Mouse (Mus musculus): ENCODE measurements at regions not wholly inside any gene's neighbourhood (a gene's known extent, or its start where the extent isn't known, plus 50 kb on each side); places are given as distances from the start of the nearest gene placed in this dataset.

- ATAC-seq (ENCODE audit: insufficient number of reproducible peaks, low FRiP score, low TSS enrichment): no peak
These were observed 147.2 kb upstream of the Cblb start for GRCm38 (mm10) chr16:51883813-51884212.

GRCm38 (mm10) chr16:51887496-51887895 lies 143.5 kb upstream of the Cblb start:
- ATAC-seq (ENCODE audit: insufficient number of reproducible peaks, low FRiP score, low TSS enrichment): no peak

GRCm38 (mm10) chr16:51905588-51905987 lies 125.4 kb upstream of the Cblb start:
- no peak for ATAC-seq (ENCODE audit: insufficient number of reproducible peaks, low FRiP score, low TSS enrichment)

GRCm38 (mm10) chr16:51906686-51907085 lies 124.3 kb upstream of the Cblb start:
- no peak for ATAC-seq (ENCODE audit: insufficient number of reproducible peaks, low FRiP score, low TSS enrichment)

- peak; percentile 98 for ATAC-seq (ENCODE audit: insufficient number of reproducible peaks, low FRiP score, low TSS enrichment)
These were observed 121.0 kb upstream of the Cblb start for GRCm38 (mm10) chr16:51910046-51910445.

- ATAC-seq (ENCODE audit: insufficient number of reproducible peaks, low FRiP score, low TSS enrichment): no peak
These were observed 119.8 kb upstream of the Cblb start for GRCm38 (mm10) chr16:51911109-51911765.

GRCm38 (mm10) chr16:51915034-51915928 lies 115.7 kb upstream of the Cblb start:
- no peak for ATAC-seq (ENCODE audit: insufficient number of reproducible peaks, low FRiP score, low TSS enrichment)

GRCm38 (mm10) chr16:51915929-51916308 lies 115.1 kb upstream of the Cblb start:
- ATAC-seq (ENCODE audit: insufficient number of reproducible peaks, low FRiP score, low TSS enrichment): no peak

- ATAC-seq (ENCODE audit: insufficient number of reproducible peaks, low FRiP score, low TSS enrichment): no peak
These were observed 114.7 kb upstream of the Cblb start for GRCm38 (mm10) chr16:51916337-51916736.

GRCm38 (mm10) chr16:51916820-51917219 lies 114.2 kb upstream of the Cblb start:
- ATAC-seq (ENCODE audit: insufficient number of reproducible peaks, low FRiP score, low TSS enrichment): no peak

- ATAC-seq (ENCODE audit: insufficient number of reproducible peaks, low FRiP score, low TSS enrichment): no peak
These were observed 113.5 kb upstream of the Cblb start for GRCm38 (mm10) chr16:51917540-51917939.

- no peak for ATAC-seq (ENCODE audit: insufficient number of reproducible peaks, low FRiP score, low TSS enrichment)
These were observed 110.0 kb upstream of the Cblb start for GRCm38 (mm10) chr16:51921025-51921424.

GRCm38 (mm10) chr16:51922589-51922988 lies 108.4 kb upstream of the Cblb start:
- no peak for ATAC-seq (ENCODE audit: insufficient number of reproducible peaks, low FRiP score, low TSS enrichment)

GRCm38 (mm10) chr16:51925639-51926038 lies 105.4 kb upstream of the Cblb start:
- peak; percentile 70 for ATAC-seq (ENCODE audit: insufficient number of reproducible peaks, low FRiP score, low TSS enrichment)

GRCm38 (mm10) chr16:51933122-51933521 lies 97.9 kb upstream of the Cblb start:
- ATAC-seq (ENCODE audit: insufficient number of reproducible peaks, low FRiP score, low TSS enrichment): no peak

- ATAC-seq (ENCODE audit: insufficient number of reproducible peaks, low FRiP score, low TSS enrichment): no peak
These were observed 97.1 kb upstream of the Cblb start for GRCm38 (mm10) chr16:51933965-51934364.

GRCm38 (mm10) chr16:51937298-51937697 lies 93.7 kb upstream of the Cblb start:
- ATAC-seq (ENCODE audit: insufficient number of reproducible peaks, low FRiP score, low TSS enrichment): peak; percentile 99

- ATAC-seq (ENCODE audit: insufficient number of reproducible peaks, low FRiP score, low TSS enrichment): no peak
These were observed 92.0 kb upstream of the Cblb start for GRCm38 (mm10) chr16:51939061-51939460.

GRCm38 (mm10) chr16:51940574-51940973 lies 90.5 kb upstream of the Cblb start:
- ATAC-seq (ENCODE audit: insufficient number of reproducible peaks, low FRiP score, low TSS enrichment): no peak

GRCm38 (mm10) chr16:51942431-51943130 lies 88.4 kb upstream of the Cblb start:
- no peak for ATAC-seq (ENCODE audit: insufficient number of reproducible peaks, low FRiP score, low TSS enrichment)
